Mouse (Mus musculus) megakaryocyte-erythroid progenitor cell, adult 5-6 weeks (primary cell): ENCODE data around the gene Amigo1. TPM values are rescaled to one million over a fixed set of nuclear protein-coding genes. Genes with fewer than 3 reads are reported as not detected.
"Not testable (repeated sequence)": the region's sequence is repeated elsewhere in the genome, so short reads cannot be mapped to it uniquely, and the experiment has no call there.

Experiments
- ATAC-seq: replicated peaks from 2 replicates; pipeline ENCODE4 v1.8.0; 2016; ENCODE audit warnings: mild to moderate bottlenecking, inconsistent platforms; ENCODE audit not compliant: severe bottlenecking, poor library complexity, low FRiP score, low TSS enrichment
- total RNA-seq, 2 experiments: library from RNA; stranded (forward) in 1 of 2; stranded (reverse) in 1 of 2; fragments of 200-1000, 215-1000 nt in 1 of 2; fragments of >200 nt in 1 of 2; fragmentation: Nextera tagmentation in 1 of 2; gene quantifications; 2 replicates each; pipeline ENCODE4 v1.2.3; 2014 to 2017

The Amigo1 gene
- total RNA-seq, 2 experiments from 2014 or later: 0.66 to 1.3 TPM

DNA sequence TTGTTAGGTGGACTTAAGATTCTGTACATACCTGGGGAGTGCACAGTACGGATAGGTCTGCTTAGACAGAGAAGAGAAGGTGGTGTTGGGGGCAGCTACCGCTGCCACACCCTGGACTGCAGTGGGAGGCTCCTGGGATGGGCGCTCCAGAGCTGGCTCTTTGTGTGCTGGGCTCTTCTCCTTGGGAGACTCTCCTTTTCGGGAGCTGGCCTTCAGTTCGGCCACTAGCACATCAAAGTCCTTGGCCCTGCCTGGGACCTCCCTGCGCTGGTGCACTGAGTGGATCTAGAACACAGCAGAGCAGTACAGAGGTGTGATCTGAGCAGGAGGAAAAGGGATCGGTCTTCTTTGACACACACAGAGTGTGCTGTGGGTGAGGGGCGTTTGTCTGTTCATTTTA is 19.5 kb downstream of the Amigo1 start:
- no peak for ATAC-seq

DNA sequence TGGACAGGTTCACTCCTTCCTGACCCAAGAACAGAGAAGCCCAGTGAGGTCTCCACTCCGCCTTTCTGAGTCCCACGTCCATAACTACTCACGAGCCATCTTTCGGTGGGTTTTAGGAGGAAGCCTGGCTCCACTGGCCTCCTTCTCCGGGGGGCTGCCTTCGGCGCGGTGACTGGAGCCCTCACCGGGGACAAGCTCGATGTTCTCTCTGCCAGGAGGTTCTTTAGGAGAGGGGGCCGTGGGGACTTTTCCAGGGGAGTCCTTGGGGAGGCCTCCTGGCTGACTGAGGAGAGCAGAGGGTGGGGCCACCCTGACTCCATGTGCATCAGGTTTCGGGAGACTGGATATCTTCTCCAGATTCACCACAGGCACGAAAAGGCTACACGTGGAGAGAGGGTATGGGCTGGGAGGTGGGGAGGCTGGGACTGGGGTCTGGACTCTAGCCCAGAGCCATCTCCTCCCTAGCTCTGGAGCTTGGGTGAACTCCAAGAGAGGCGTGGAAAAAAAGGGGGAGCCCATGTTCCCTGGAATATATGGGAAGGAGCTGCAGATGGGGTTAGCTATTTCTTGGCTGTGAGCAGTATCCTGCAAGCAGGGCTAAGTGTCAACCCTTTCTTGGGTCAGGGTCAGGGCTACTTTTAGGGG is 20.7 kb downstream of the Amigo1 start:
- no peak for ATAC-seq

DNA sequence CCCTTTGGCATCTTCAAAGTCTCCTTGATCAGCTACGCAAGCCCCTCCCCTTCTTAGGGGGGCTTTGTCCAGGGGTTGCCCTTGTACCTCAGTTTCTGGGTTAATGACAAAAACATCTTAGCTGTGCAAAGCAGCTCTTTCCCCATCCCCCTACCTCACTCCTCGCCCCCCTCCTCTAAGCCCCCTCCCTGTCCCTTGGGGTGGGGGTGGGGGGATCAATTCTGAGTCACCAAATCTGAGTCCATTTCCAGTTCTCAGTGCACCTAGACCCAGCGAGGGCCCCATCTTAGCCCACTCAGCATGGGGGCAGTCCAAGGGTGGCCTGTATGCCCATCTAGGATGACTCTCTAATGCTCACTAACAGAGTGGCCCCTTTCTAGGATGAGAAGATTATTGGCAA is 22.9 kb downstream of the Amigo1 start:
- ATAC-seq: no peak

DNA sequence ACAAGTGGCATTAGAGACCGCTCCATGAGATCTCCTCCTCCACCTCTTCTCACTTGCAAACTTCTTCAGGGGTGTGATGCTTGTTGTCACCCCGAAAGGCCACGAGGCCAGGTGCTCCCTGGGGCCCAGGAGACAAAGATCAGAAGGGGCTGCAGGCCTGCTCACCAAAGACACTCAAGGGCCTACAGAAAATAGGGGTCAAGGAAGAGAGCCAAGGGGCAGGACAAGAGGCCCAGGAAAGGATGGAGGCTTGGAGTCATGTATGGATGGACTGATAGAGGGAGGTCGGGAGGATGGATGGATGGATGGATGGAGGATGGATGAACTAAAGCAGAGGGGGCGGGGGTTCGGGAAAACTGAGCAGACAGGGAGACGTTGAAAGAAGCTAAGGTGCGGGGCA is 23.4 kb downstream of the Amigo1 start:
- ATAC-seq: no peak

DNA sequence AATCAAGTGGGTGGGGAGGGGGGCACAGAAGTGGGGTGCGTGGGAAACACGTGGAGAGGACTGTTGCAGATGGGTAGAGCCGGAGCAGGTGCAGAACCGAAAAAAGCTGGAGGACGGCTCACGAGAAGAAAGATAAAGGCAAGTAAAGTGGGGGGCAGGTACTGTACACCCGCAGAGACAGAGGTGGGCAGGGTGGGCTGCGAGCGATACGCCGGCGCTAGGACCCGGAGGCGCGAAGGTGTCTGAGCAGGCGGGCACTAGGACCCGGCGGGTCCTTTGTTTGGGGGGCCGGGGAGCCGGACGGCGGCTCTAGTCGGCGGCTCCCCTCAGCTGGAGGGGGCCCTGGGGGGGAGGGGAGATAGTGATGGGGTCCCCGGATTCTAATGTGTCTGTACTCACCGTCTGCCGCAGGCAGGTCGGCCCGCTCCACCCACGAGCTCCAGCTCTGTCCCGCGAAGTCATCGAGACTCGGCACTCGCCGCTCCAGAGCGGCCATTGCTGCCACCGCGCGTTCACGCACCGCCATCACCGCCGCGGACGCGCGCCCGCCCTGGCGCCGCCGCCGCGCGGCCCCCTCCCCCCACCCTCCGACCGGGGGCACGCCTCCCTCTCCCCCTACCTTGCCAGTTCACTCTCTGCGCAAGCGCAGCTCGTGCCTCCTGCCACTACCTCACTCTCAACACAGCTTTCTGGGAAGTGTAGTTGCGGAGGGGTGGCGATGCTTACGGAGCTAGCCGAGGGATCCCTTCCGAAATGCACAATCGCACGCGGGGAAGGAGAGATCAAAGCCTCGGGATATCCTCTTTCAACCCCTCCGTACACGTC is 24.0 kb downstream of the Amigo1 start:
- ATAC-seq: peak; percentile 88

DNA sequence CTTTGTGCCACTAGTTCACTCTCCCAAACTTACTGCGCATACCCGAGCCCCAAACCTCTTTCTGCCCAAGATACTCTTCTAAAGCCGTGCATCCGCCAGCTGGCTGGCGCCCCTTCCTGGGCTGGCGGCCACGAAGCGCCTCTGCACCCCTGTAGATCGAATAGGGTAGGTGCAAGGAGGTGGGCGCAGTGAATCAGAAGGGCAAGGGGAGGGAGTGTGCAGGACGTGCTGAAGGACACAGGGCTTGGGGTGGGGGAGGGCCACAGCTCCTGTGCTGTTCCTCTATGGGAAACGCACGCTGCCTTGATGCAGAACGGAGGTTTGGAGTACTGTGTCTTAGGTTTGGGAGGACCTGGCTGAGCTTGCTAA is 24.6 kb downstream of the Amigo1 start, which contains the start of gene Atxn7l2:
Gene Atxn7l2 (minus strand): TSS at position 164 of the 369 bp plus-strand sequence.
- peak; percentile 67 for ATAC-seq

DNA sequence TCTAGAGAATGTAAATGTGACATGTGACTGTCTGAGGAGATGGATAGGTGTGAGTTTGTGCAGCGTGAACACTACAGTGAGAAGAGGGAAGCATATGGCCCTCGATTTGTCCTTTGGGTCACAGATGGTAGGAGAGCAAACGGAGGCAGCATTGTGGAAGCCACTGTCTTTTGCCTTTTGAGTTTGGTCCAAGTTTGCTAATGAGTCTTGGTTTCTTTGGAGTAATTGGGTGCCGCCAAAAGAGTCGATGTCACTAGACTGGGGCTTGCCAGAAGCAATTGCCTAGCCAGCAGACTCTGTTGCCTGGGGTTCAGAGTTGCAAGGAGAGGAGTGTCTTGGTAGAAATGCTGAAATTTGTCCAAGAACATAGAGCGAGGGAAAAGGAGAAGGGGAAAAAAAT is 25.7 kb downstream of the Amigo1 start:
- ATAC-seq: no peak

DNA sequence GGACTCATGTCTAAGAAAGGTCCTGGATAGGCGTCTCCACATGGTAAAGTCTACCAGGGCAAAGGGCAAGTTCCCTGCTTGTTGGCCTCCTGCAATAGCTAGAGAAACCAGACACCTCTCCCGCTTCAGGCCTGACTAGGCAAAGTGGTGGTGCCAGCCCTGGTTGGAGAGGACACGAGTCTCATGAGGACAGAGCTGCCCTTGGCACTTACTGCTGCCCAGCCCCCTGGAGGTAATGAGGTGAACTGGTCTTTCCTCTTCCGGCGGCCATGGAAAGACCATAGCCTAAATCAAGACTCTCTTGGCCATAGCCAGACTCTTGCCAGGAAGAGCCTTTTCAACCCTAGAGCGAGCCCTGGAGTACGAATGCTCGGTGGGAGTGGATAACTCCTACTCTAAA is 26.3 kb downstream of the Amigo1 start:
- no peak for ATAC-seq

DNA sequence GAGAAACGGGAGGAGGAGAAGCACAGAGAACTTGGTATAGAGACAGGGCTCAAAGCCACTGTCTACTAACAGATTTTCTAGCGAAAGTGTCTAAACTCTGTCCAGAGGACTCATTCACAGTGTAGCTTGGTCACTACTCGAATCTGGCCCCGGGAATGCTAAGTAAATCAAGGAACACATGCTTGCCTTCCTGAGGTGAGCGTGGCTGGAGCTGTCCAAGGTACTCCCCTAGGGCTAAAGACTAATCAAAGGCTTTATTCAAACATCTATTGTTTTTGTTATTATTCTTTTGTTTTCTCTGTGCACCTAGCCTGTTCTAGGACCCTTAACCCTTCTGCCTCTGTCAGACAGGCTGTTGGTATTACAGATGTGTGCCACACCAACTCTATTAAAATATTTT is 28.6 kb downstream of the Amigo1 start:
- no peak for ATAC-seq

DNA sequence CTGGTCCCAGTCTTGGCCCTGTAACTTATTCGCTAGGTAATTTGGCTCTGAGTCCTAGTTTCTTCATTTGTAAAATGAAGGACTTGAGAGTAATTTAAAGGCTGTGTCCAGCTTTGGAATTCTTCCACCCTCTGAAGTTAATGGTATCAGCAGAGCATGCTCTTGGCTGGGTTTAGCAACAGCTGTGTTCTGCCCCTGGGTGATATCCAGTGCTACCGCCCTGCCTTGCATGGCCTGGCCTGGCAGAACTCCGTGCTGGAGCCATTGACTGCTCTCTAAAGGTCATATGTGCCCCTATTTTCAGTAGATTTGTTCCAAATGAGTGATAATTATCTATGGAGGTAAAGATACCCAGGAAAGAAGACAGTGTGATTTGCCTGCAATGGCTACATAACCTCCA is 34.5 kb downstream of the Amigo1 start:
- ATAC-seq: no peak

DNA sequence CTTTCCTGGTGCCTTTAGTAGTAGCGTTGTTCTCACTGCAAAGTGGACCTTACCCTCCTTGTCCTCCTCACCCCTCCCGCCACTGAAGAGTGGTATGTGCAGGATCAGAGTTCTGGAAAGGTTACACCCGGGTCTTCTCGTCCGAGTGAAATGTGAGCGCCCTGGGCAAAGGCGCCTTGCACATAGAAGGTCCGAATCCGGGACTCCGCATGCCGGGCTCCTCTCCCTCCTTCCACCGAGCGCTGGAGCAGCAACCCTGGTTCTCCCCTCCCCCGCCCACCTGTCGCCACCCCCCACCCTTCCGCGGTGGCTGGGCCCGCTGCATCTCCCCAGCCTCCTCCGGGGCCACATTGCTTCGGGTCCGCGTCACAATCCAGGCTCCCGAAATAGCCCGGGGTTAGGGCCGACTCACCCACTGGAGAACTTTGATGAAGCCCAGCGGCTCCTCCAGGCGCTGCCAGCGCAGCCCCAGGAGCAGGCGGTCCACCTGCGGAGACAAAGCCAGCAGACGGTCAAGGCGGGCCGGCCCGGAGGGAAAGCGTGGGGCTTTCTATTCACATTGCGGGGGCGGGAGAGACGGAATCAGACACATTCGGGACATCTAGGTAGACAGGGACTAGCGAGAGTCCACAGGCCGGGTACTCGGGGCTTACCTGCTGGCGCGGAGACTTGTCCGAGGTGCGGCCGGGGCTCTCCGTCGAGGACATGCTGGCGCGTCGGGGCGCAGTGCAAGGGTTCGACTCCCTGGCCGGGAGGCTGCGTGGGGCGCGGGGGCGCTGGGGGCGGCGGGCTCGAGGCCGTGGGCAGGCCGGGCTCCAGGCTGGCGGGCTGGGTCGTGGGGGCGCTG is 39.8 kb downstream of the Amigo1 start:
- no peak for ATAC-seq

DNA sequence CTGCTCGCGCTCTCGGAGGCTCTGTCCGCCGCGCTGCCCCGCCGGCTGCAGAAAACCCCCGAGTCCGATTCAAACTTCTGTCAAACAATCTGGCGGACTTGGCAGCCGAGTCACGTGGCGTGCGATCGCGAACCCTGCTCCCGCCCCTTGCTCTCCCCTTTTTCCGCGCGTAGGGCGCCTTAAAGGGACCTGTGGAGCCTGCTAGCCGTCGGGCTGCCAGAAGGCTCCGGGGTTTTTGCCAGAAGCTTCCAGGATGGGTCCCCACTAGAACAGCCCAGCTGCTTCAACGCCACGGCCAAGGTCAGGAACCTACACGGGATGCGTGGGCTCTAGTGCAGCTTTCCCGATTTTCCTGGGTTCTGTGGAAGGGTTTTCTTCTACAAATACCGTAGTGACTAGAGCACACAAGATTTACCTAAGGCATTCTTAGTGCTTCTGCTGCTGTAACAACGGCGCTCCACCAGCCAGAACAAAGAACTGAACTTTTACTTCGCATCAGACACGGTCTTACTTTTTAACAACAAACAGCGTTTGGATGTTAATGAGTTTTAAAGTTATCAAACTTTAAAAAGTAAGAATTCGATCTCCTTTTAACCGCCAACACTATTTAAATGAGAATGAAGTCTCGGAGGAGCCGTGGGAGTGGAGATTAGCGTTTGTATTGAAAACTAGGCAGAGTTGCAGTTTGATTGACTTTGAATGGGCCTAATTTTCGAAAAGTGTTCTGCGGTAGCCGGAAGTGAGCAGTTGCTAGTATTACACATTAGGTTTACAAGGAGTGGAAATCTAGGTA is 40.6 kb downstream of the Amigo1 start, which contains the start of gene Sypl2:
Gene Sypl2 (minus strand): TSS at position 91 of the 793 bp plus-strand sequence.
- peak; percentile 38; the same call in 1 of the 2 replicates for ATAC-seq

DNA sequence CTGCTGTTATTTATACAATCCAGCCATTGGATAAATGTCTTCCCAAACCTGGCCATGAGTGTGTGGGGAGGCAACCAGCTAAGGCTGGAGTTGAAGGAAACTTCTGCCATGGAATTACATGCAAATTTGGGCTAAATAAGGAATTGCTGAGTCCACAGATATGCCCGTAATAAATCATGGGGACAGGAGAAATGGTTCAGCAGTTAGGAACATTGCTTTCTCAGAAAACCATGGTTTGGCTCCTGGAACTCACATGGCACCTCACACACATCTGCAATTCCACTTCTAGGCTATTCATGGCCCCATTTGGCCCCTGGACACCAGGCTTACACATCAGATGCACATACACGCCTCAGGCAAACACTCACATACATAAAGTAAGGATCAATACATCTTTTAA is 41.4 kb downstream of the Amigo1 start:
- no peak for ATAC-seq

DNA sequence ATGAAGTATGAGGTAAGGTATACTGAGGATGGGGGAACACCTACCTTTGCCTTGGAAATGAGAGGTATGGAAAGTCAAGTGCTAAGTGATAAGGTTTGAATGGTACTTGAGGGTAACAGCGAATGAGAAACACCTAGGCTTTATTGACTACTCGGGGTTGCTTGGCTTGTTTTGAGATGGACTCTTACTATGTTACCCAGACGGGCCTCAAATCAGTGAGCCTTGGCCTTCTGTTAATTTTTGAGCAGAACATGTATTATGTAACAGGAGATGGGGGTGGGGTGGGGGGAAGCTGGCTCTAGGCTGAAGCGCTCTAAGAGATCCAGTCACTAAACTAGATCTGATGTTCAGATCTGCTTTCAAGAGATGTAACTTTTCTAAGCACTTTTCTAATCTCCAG is 45.5 kb downstream of the Amigo1 start:
- no peak for ATAC-seq

DNA sequence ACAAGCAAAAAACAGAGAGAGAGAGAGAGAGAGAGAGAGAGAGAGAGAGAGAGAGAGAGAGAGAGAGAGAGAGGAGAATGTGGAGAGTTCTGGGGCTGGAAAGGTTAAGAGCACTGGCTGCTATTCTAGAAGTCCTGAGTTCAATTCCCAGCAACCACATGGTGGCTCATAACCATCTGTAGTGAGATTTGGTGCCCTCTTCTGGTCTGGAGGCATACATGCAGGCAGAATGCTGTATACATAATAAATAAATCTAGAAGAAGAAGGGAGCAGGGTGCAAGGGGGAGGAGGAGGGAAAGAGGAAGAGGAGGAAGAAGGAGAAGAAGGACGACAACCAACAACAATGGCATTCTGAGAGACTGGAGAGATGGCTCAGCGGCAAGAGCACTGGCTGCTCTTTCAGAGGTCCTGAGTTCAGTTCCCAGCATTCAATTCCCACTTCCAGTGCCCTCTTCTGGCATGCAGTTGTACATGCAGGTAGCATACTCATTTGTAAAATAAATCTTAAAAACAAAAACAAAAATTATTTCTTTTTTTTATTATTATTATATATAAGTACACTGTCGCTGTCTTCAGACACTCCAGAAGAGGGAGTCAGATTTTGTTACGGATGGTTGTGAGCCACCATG is 51.5 kb downstream of the Amigo1 start:
- not testable (repeated sequence) for ATAC-seq

DNA sequence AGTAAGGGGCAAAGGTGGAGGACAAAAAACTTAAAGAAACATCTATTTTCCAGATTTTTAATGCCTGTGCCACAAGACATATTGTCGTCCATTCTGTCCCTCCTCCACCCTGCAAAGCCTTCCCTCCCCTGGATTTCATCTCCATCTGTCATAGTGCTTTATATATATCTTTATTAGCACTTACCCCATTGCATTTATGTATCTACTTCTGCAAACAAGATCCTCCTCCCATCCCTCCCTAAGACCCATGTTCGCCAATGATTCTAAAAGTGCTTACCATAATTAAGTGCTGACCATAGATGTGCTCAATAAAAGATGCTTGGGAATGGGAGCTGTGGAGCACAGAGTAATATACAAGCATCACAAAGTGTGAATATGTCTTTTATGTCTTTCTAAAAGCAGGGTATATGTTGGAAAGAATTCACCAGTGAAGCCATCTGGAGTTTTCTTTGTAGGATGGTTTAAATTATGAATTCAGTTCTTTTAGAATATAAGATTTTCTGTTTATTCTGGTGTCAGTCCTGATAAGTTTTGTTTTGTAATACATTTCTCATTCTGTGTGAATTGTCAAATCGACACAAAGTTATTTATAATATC is 55.2 kb downstream of the Amigo1 start:
- no peak for ATAC-seq
